Mouse (Mus musculus) olfactory bulb, adult 2 months (tissue): ENCODE results near the gene Dus1l.

ENCODE experiments used
- CTCF ChIP-seq: fragments of 200-500 bp; IDR thresholded peaks from 2 replicates; pipeline ENCODE4 v1.5.1; 2012; ENCODE audit warnings: low read depth, mild to moderate bottlenecking, low read length, moderate library complexity; ENCODE audit not compliant: insufficient read depth
- POLR2A ChIP-seq: fragments of 200-500 bp; IDR thresholded peaks from 2 replicates; pipeline ENCODE4 v1.6.1; 2012; ENCODE audit warnings: mild to moderate bottlenecking, low read depth, low read length, moderate library complexity; ENCODE audit not compliant: insufficient read depth

DNA sequence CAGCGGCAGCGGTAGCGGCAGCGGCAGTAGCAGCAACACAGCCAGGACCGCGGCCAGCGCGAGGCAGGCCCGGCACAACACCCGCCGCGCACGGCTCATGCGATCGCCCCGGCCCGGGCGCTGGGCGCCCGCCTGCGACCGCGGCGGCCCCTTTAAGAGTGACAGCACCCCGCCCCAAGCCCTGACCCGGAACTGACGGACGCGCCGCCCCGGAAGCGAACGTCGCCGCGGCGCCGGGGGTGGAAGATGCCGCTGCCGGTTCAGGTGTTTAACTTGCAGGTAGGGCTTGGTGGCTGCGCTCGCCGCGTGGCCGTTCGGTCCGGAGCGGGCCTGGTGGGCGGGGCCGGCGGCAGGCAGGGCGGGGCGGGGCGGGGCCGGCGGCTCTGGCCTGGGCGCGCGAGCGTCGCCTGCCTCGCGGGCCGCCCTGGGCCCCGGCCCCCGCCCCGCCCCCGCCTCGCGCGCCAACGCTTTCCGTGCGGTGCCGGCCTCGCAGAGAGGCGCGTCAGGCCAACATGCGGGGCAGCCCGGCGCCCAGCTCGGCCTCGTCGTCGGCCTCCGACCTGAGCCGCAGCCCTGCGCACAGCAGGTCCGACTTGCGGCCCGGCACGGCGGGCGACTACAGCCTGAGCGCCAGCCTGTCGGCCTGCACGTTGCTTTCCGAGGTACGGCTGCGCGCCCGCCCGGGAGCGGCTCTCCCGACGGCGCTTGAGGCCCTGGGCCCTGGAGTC lies 12.0 kb downstream of the Dus1l start, which contains the start of the genes Rfng and Gps1:
- TF ChIP-seq CTCF = no peak
- peak; percentile 69 for TF ChIP-seq POLR2A
